Mouse (Mus musculus) spleen, adult 10 weeks (tissue): ENCODE measurements around the gene Gdap1l1. TPM values are rescaled to one million over a fixed set of nuclear protein-coding genes. Genes with fewer than 3 reads are reported as not detected.

Experiments used
- polyA plus RNA-seq: library from polyadenylated mRNA; stranded (reverse); fragments of 350-450 nt; fragmentation: Illumina TruSeq; extraction: RNeasy Lipid Tissue Mini Kit (QIAGEN cat#74804); gene quantifications from one replicate; pipeline ENCODE4 v1.2.3, GENCODE M21; 2015; ENCODE audit warnings: low replicate concordance; ENCODE audit not compliant: insufficient read depth

Gene Gdap1l1
- polyA plus RNA-seq = not detected

GRCm38 (mm10) chr2:163438246-163438618, at the start of gene Gdap1l1:
Gdap1l1 (plus strand) TSS chr2:163438476.

DNA sequence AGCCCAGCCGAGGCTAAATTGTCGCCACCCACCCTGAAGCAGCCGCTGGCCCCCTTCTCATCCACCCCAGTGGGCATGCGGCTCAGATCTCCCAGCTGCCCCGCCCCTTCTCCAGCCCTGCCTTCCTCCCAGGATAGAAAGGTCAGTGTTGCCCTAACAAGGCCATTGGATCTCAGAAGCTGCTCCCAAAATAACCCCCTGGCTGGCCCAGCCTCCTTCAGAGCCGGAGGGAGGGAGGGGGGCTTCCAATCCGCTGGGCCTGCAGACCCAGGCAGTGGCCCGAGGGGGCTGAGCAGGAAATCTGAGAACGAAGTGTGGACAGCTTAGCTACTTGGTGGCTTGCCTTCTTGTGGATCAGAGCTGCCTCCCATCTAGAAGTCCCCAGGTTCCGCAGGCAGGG, 40.4 kb upstream of the Gdap1l1 start, which contains the start of gene Jph2:
Gene Jph2 (minus strand): TSS at position 89 of the 400 bp plus-strand sequence.

GRCm38 (mm10) chr2:163424597-163424996, 13.7 kb upstream of the Gdap1l1 start, which contains the start of gene Oser1:
Oser1 (minus strand) TSS chr2:163424697.

DNA sequence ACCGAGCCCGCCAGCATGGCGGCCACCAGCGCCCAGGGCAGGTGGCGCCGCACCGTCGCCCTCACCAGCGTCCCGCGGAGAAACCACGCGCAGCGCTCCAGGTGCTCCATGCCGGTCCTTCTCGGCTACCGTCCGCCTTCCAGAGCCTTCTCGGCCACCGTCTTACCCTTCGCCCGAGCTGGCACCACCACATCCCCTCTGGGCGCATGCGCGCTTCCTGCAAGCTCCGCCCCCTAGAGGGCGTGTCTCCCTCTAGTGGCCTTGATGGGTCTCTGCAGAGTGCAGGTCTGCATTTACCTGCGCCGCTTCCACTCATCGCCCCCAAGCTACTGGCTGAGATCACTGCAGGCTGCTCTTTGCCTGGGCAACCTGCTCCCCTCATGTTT, 34.2 kb downstream of the Gdap1l1 start, which contains the start of gene Fitm2:
Gene Fitm2 (minus strand): TSS at position 164 of the 386 bp plus-strand sequence.

DNA sequence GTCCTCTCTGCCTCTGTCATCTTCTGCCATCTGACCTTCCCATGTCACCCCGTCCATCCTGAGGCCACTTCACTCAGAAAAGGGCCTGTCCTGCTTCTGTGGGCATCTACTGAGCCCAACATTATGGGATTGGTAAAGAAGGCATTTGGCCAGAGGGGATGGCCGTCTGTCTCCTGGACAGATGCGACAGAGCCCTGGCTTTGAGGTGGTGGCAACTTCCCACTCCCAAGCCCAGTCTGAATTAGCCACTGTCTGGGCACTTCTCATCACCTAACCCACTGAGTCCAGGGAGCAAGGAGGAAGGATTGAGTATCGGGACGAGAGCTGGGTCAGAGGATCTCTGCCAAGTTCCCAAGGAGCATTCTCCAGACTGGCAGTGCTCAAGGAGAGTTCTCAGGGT, 53.7 kb downstream of the Gdap1l1 start, which contains the start of gene R3hdml:
Gene R3hdml (plus strand): TSS at position 301 of the 400 bp plus-strand sequence.

Other genes starting within 250 kb of the Gdap1l1 start
- 3.4 TPM for gene Tox2, start 235.4 kb upstream of the Gdap1l1 start, polyA plus RNA-seq
- gene Jph2, start 40.5 kb upstream of the Gdap1l1 start, polyA plus RNA-seq = 1.0 TPM
- gene Oser1, start 13.8 kb upstream of the Gdap1l1 start, polyA plus RNA-seq = 74.7 TPM
- gene Fitm2, start 34.2 kb downstream of the Gdap1l1 start, polyA plus RNA-seq = 5.3 TPM
- gene R3hdml, start 53.8 kb downstream of the Gdap1l1 start, polyA plus RNA-seq = not detected
- gene Hnf4a, start 68.3 kb downstream of the Gdap1l1 start, polyA plus RNA-seq = not detected
- 119 TPM for gene Ttpal, start 163.8 kb downstream of the Gdap1l1 start, polyA plus RNA-seq
- 1,018 TPM for gene Serinc3, start 206.7 kb downstream of the Gdap1l1 start, polyA plus RNA-seq
- gene Pkig, start 219.9 kb downstream of the Gdap1l1 start, polyA plus RNA-seq = 56.6 TPM